Mouse (Mus musculus) brain, embryonic 14.5 days (tissue): Measurements from ENCODE around the gene Cdc42bpg.

Experiments used
- CTCF ChIP-seq: fragments of 200-500 bp; IDR thresholded peaks from 2 replicates; pipeline ENCODE4 v1.5.1; 2012; ENCODE audit warnings: inconsistent platforms, mild to moderate bottlenecking, moderate library complexity, borderline replicate concordance; ENCODE audit not compliant: insufficient read depth, insufficient read length; ENCODE audit errors: extremely low read depth
- POLR2A ChIP-seq: fragments of 200-500 bp; IDR thresholded peaks from 2 replicates; pipeline ENCODE4 v1.6.1; 2012; ENCODE audit warnings: mild to moderate bottlenecking, inconsistent platforms, borderline replicate concordance; ENCODE audit not compliant: poor library complexity, insufficient read depth, insufficient read length, severe bottlenecking; ENCODE audit errors: extremely low read depth

DNA sequence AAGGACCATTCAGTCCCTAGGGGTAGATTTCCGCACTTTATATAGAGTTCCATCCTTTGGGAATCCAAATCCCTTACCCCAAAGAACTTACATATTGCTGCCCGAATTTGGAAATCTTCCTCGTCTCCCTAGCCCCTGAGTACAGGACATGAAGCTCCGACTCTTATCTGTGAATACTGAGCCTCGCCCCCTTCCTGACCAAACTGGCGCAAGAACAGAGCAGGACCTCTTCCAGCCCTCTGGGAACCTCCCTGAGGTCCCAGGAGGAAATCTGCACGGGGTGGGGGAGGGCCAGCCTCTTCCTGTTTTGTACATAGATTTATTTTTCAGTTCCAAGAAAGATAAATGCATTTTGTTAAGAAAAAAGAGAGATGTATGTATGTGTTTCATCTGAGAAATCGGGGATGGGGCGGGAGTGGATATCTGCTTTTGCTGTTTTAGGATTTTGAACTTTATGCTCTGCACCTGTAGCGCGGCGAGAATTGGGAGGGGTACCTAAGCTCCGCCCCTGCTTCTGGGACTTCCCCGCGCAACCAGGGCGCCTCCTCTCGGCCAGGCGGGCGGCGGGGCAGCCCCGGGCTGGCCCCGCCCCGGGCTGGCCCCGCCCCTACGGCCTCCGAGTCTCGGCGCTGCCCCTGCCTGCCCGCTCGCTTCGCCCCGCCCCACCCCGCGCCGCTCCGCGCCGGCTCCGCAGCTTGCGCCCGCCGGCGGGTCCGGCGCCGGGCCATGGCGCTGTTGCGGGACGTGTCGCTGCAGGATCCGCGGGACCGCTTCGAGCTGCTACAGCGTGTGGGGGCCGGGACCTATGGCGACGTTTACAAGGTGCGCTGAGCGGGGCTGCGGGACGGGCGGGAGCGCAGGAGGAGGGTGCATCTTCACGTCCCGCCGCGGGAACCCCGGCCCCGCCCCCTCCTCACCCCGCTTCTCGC lies 34.5 kb downstream of the Cdc42bpg start, which contains the start of gene Map4k2:
- TF ChIP-seq POLR2A (0 out of 2 replicates have a peak, but pooled peaks have one; percentile 9), CTCF (peak; percentile 18; the same call in 1 of the 2 replicates)
